Mouse (Mus musculus) CH12.LX (cell line): Measurements from ENCODE around the gene Erbb4. TPM values are rescaled to one million over a fixed set of nuclear protein-coding genes. Genes with fewer than 3 reads are reported as not detected.

Source experiments
- DNase-seq: peaks from one replicate; pipeline ENCODE4 v3.0.0-alpha.2; 2013; ENCODE audit errors: extremely low read depth
- H3K27ac ChIP-seq: 2 replicates; pipeline ENCODE4 v1.5.1; 2012; ENCODE audit warnings: low read depth, mild to moderate bottlenecking, control low read depth, moderate library complexity; ENCODE audit not compliant: insufficient read depth
- H3K27me3 ChIP-seq: replicated peaks from 2 replicates; pipeline ENCODE3; 2012; ENCODE audit warnings: inconsistent platforms
- H3K36me3 ChIP-seq, 2 experiments: replicated peaks in 1 of 2; 2 replicates each; pipeline versions ENCODE3 to v1.6.1; 2012; ENCODE audit warnings: inconsistent platforms in 1 of 2, low read length in 1 of 2, mild to moderate bottlenecking in 1 of 2, mixed read lengths in 1 of 2, moderate library complexity in 1 of 2; ENCODE audit not compliant: control insufficient read depth in 1 of 2, insufficient read depth in 1 of 2
- H3K4me1 ChIP-seq, 2 experiments: 2 replicates each; pipeline ENCODE4 v1.6.1; 2012; ENCODE audit warnings: inconsistent platforms in 1 of 2, moderate library complexity in 1 of 2; ENCODE audit not compliant: insufficient read depth in 2 of 2, control insufficient read depth in 1 of 2
- H3K4me2 ChIP-seq: 2 replicates; pipeline ENCODE4 v1.6.1; 2012; ENCODE audit warnings: low read depth, mild to moderate bottlenecking, control low read depth; ENCODE audit not compliant: poor library complexity, insufficient read depth, severe bottlenecking
- H3K4me3 ChIP-seq, 3 experiments: fragments of 150-350 bp in 1 of 3; sonication (generic) in 1 of 3; replicated peaks in 1 of 3; 2 replicates each; pipeline versions ENCODE3 to v1.5.1; 2011 to 2012; ENCODE audit warnings: low read depth in 2 of 3, low read length in 2 of 3, mild to moderate bottlenecking in 2 of 3, moderate library complexity in 2 of 3, control low read depth in 1 of 3, improper control_type of control experiment in 1 of 3, inconsistent platforms in 1 of 3, mixed read lengths in 1 of 3; ENCODE audit not compliant: poor library complexity in 1 of 3
- H3K79me2 ChIP-seq: replicated peaks from 2 replicates; pipeline ENCODE4 v1.6.1; 2012; ENCODE audit warnings: mild to moderate bottlenecking, moderate library complexity; ENCODE audit not compliant: control insufficient read depth, poor library complexity, insufficient read depth, severe bottlenecking; ENCODE audit errors: extremely low read depth
- H3K9ac ChIP-seq: 2 replicates; pipeline ENCODE4 v1.6.1; 2012; ENCODE audit warnings: low read depth, mild to moderate bottlenecking, control low read depth, moderate library complexity; ENCODE audit not compliant: insufficient read depth
- H3K9me3 ChIP-seq: replicated peaks from 2 replicates; pipeline ENCODE3; 2012; ENCODE audit warnings: low read length, inconsistent platforms, mixed read lengths
- E2F4 ChIP-seq: IDR thresholded peaks from 2 replicates; pipeline ENCODE4 v1.6.1; 2011; ENCODE audit warnings: low read depth, low read length, improper control_type of control experiment; ENCODE audit not compliant: insufficient replicate concordance
- ELF1 ChIP-seq: IDR thresholded peaks from 2 replicates; pipeline ENCODE4 v1.6.1; 2014; ENCODE audit warnings: low read depth, mild to moderate bottlenecking, inconsistent platforms, low read length, improper control_type of control experiment
- EP300 ChIP-seq: IDR thresholded peaks from 2 replicates; pipeline ENCODE4 v1.6.1; 2011; ENCODE audit warnings: low read length, improper control_type of control experiment
- JUN ChIP-seq: IDR thresholded peaks from 2 replicates; pipeline ENCODE4 v1.6.1; 2011; ENCODE audit warnings: low read depth, mild to moderate bottlenecking, low read length, improper control_type of control experiment, moderate library complexity; ENCODE audit not compliant: insufficient read depth
- KAT2A ChIP-seq: IDR thresholded peaks from 2 replicates; pipeline ENCODE4 v1.6.1; 2012; ENCODE audit warnings: low read length, improper control_type of control experiment, inconsistent platforms; ENCODE audit not compliant: insufficient replicate concordance
- MAFK ChIP-seq: IDR thresholded peaks from 2 replicates; pipeline ENCODE4 v1.6.1; 2011; ENCODE audit warnings: low read length, improper control_type of control experiment; ENCODE audit not compliant: insufficient replicate concordance
- MAX ChIP-seq: IDR thresholded peaks from 2 replicates; pipeline ENCODE4 v1.6.1; 2011; ENCODE audit warnings: low read length, improper control_type of control experiment
- MEF2A ChIP-seq: IDR thresholded peaks from 2 replicates; pipeline ENCODE4 v1.6.1; 2014; ENCODE audit warnings: low read depth, mild to moderate bottlenecking, inconsistent platforms, low read length, improper control_type of control experiment, borderline replicate concordance
- MXI1 ChIP-seq: IDR thresholded peaks from 2 replicates; pipeline ENCODE4 v1.6.1; 2011; ENCODE audit warnings: mild to moderate bottlenecking, low read depth, low read length, improper control_type of control experiment
- MYC ChIP-seq: IDR thresholded peaks from 2 replicates; pipeline ENCODE4 v1.6.1; 2011; ENCODE audit warnings: low read depth, mild to moderate bottlenecking, improper control_type of control experiment, low read length
- NELFE ChIP-seq: IDR thresholded peaks from 2 replicates; pipeline ENCODE4 v1.6.1; 2011; ENCODE audit warnings: low read depth, low read length, improper control_type of control experiment
- NRF1 ChIP-seq: IDR thresholded peaks from 2 replicates; pipeline ENCODE4 v1.6.1; 2014; ENCODE audit warnings: low read depth, mild to moderate bottlenecking, inconsistent platforms, low read length, improper control_type of control experiment, moderate library complexity
- POLR2A ChIP-seq: IDR thresholded peaks from 2 replicates; pipeline ENCODE4 v1.6.1; 2011; ENCODE audit warnings: low read depth, mild to moderate bottlenecking, improper control_type of control experiment, low read length
- POLR2AphosphoS2 ChIP-seq: IDR thresholded peaks from 2 replicates; pipeline ENCODE4 v1.6.1; 2011; ENCODE audit warnings: low read depth, low read length, improper control_type of control experiment
- RCOR1 ChIP-seq: conservative IDR thresholded peaks from 2 replicates; pipeline ENCODE4 v1.6.1; 2012; ENCODE audit warnings: low read depth, mild to moderate bottlenecking, inconsistent platforms, low read length, improper control_type of control experiment
- TBP ChIP-seq: conservative IDR thresholded peaks from 2 replicates; pipeline ENCODE4 v1.6.1; 2011; ENCODE audit warnings: low read depth, low read length, improper control_type of control experiment
- TCF12 ChIP-seq: IDR thresholded peaks from 2 replicates; pipeline ENCODE4 v1.6.1; 2014; ENCODE audit warnings: low read depth, mild to moderate bottlenecking, inconsistent platforms, low read length, improper control_type of control experiment
- UBTF ChIP-seq: IDR thresholded peaks from 2 replicates; pipeline ENCODE4 v1.6.1; 2012; ENCODE audit warnings: low read depth, mild to moderate bottlenecking, inconsistent platforms, low read length, improper control_type of control experiment, moderate library complexity
- USF2 ChIP-seq: conservative IDR thresholded peaks from 2 replicates; pipeline ENCODE4 v1.6.1; 2011; ENCODE audit warnings: low read depth, low read length, improper control_type of control experiment
- ZC3H11A ChIP-seq: IDR thresholded peaks from 2 replicates; pipeline ENCODE4 v1.6.1; 2012; ENCODE audit warnings: low read depth, mild to moderate bottlenecking, inconsistent platforms, low read length, improper control_type of control experiment
- ZMIZ1 ChIP-seq: IDR thresholded peaks from 2 replicates; pipeline ENCODE4 v1.6.1; 2012; ENCODE audit warnings: low read depth, mild to moderate bottlenecking, inconsistent platforms, low read length, improper control_type of control experiment
- dilution Hi-C: fragments of 300-500 bp; cut with MboI; formaldehyde crosslinking; loops from 2 replicates; pipeline ENCODE4 v1.14.3; 2020; ENCODE audit warnings: low sequenced_read_pairs; ENCODE audit not compliant: extremely low pct_unique_long_range_greater_than_20kb, extremely low pct_ligation_motif_present
- in situ Hi-C: fragments of 300-500 bp; cut with MboI; formaldehyde crosslinking; loops from 3 replicates; pipeline ENCODE4 v1.14.3; 2019; ENCODE audit warnings: low sequenced_read_pairs, low pct_ligation_motif_present, low pct_unique_long_range_greater_than_20kb, mixed read lengths
- polyA plus RNA-seq: library from polyadenylated mRNA; unstranded; fragments of >175 nt; gene quantifications from 2 replicates; pipeline ENCODE4 v1.2.1, GENCODE M21; 2012; ENCODE audit warnings: low read depth; ENCODE audit not compliant: insufficient read length
- total RNA-seq, 2 experiments: library from RNA; depleted of rRNA; stranded (reverse); fragments of 300-350 nt in 1 of 2; fragments of >200 nt in 1 of 2; gene quantifications; 2 replicates each; pipeline ENCODE4 v1.2.3; 2012 to 2014

Gene Erbb4
- total and polyA plus RNA-seq, 3 experiments = not detected

- no peaks in the 10 kb centered on the region for H3K36me3 ChIP-seq
- H3K9me3 ChIP-seq = peaks cover 2% of the 10 kb centered on the region
- no peaks in the 10 kb centered on the region for H3K79me2 ChIP-seq
- H3K4me1 ChIP-seq = no peaks in the 10 kb centered on the region
- H3K4me3 ChIP-seq = no peak overlapping the region
- in situ Hi-C loops (no loop called here), dilution Hi-C loops (no loop called here)
- H3K4me2 ChIP-seq = no peak overlapping the region
- no peaks in the 10 kb centered on the region for H3K27me3 ChIP-seq
- TF ChIP-seq POLR2AphosphoS2 = no peak
- TF ChIP-seq RCOR1 = no peak
- TF ChIP-seq ELF1 = no peak
- no peak for TF ChIP-seq KAT2A
- TF ChIP-seq E2F4 = no peak
- no peak for TF ChIP-seq NRF1
- TF ChIP-seq ZC3H11A = no peak
- no peak for TF ChIP-seq MYC
- no peak for TF ChIP-seq USF2
- TF ChIP-seq ZMIZ1 = no peak
- no peak for TF ChIP-seq JUN
- no peak for TF ChIP-seq MAX
- TF ChIP-seq MXI1 = no peak
- TF ChIP-seq NELFE = no peak
- no peak for TF ChIP-seq POLR2A
- no peak for TF ChIP-seq TBP
- TF ChIP-seq UBTF = no peak
- H3K27ac ChIP-seq = no peak overlapping the region
- DNase-seq = no peak
- no peak overlapping the region for H3K9ac ChIP-seq
Observed at GRCm38 (mm10) chr1:68275819-68276218, 832.0 kb downstream of the Erbb4 start.

DNA sequence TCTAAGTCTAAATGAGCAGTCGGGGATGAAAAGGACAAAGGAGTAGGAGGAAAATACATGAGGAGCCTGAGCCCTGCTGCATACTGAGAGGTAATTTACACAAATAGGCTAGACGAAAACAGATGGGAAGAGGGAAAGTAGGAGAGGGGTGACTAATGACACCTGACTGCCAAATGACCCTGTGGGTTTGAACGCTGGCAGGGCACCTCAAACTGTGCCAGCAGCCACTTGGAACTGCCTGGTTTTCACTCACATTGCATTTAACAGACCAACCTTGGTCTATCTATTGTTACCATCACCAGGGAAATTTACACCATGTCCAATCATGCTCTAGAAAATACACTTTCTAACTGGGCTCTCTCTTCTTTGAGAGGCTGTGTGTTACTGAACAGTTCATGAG, 929.3 kb downstream of the Erbb4 start:
- H3K27me3 ChIP-seq = no peaks in the 10 kb centered on the region
- H3K9me3 ChIP-seq = peaks cover 25% of the 10 kb centered on the region
- no peaks in the 10 kb centered on the region for H3K79me2 ChIP-seq
- in situ Hi-C loops (no loop called here), dilution Hi-C loops (no loop called here)
- no peak overlapping the region for H3K4me3 ChIP-seq
- no peak for TF ChIP-seq EP300
- TF ChIP-seq MEF2A = no peak
- no peak for TF ChIP-seq TCF12
- TF ChIP-seq ZC3H11A = no peak
- no peak for TF ChIP-seq MAFK
- no peak overlapping the region for H3K9ac ChIP-seq
- H3K4me2 ChIP-seq = no peak overlapping the region
- no peaks in the 10 kb centered on the region for H3K36me3 ChIP-seq
- DNase-seq = no peak
- H3K27ac ChIP-seq = no peak overlapping the region
- no peaks in the 10 kb centered on the region for H3K4me1 ChIP-seq
